Mouse (Mus musculus) forebrain, embryonic 14.5 days (tissue): ENCODE measurements around the gene Slc1a3. TPM values are rescaled to one million over a fixed set of nuclear protein-coding genes. Genes with fewer than 3 reads are reported as not detected.

Experiments used
- ATAC-seq: fragments of 200-750 bp; cut with Nextera tagmentation; 2 replicates; pipeline ENCODE4 v1.8.0; 2017; ENCODE audit warnings: mild to moderate bottlenecking, moderate library complexity
- DNase-seq: peaks from one replicate; pipeline ENCODE4 v3.0.0-alpha.2; 2015; ENCODE audit warnings: low spot score
- H3K27ac ChIP-seq: fragments of 300-500 bp; sonication (generic); 2 replicates; pipeline ENCODE4 v1.5.1; 2014; ENCODE audit warnings: low read depth, mild to moderate bottlenecking, control low read depth, low read length, moderate library complexity
- H3K27me3 ChIP-seq: fragments of 300-500 bp; sonication (generic); replicated peaks from 2 replicates; pipeline ENCODE4 v1.6.1; 2014; ENCODE audit warnings: low read length, control low read depth, mixed read lengths; ENCODE audit not compliant: control insufficient read depth, insufficient read depth
- H3K36me3 ChIP-seq: fragments of 300-500 bp; sonication (generic); 2 replicates; pipeline ENCODE4 v1.6.1; 2014; ENCODE audit warnings: low read length, control low read depth; ENCODE audit not compliant: control insufficient read depth, insufficient read depth
- H3K4me1 ChIP-seq: fragments of 300-500 bp; sonication (generic); 2 replicates; pipeline ENCODE4 v1.6.1; 2014; ENCODE audit warnings: antibody characterized with exemption, low read length, control low read depth; ENCODE audit not compliant: control insufficient read depth, insufficient read depth
- H3K4me2 ChIP-seq: fragments of 300-500 bp; sonication (generic); 2 replicates; pipeline ENCODE4 v1.6.1; 2014; ENCODE audit warnings: mild to moderate bottlenecking, control low read depth, low read length
- H3K4me3 ChIP-seq: fragments of 300-500 bp; sonication (generic); 2 replicates; pipeline ENCODE4 v1.5.1; 2014; ENCODE audit warnings: low read depth, low read length, control low read depth
- H3K9ac ChIP-seq: fragments of 300-500 bp; sonication (generic); 2 replicates; pipeline ENCODE4 v1.6.1; 2014; ENCODE audit warnings: mild to moderate bottlenecking, low read length, control low read depth, moderate library complexity
- H3K9me3 ChIP-seq: fragments of 300-500 bp; sonication (generic); replicated peaks from 2 replicates; pipeline ENCODE4 v1.6.1; 2016; ENCODE audit warnings: low read length, control low read depth, mixed read lengths; ENCODE audit not compliant: control insufficient read depth
- WGBS: fragments of 180-500 bp; shearing (Covaris S2); extraction: QIAGEN DNeasy Blood & Tissue Kit; methylation state at CpG from one replicate; pipeline ENCODE4 v1.1.7; 2014; 5-methylcytosine and 5-hydroxymethylcytosine counted together
- polyA plus RNA-seq: library from polyadenylated mRNA; unstranded; fragments of >200 nt; fragmentation: Nextera tagmentation; extraction: Ambion mirVana; gene quantifications from 2 replicates; pipeline ENCODE4 v1.2.1, GENCODE M21; 2014

The Slc1a3 gene
- polyA plus RNA-seq, 1 experiment from 2014 or later: 102 TPM

- 9% methylated on average over 7 of the region's 7 CpGs for WGBS
- ATAC-seq (peak; percentile 46), DNase-seq (peak; percentile 61)
- Histone ChIP-seq H3K4me3 (no peak overlapping the region), H3K4me1 (peaks cover 5% of the 10 kb centered on the region; the same call in 1 of the 2 replicates), H3K4me2 (no peak overlapping the region), H3K9me3 (no peaks in the 10 kb centered on the region), H3K27ac (no peak overlapping the region), H3K27me3 (no peaks in the 10 kb centered on the region), H3K9ac (no peak overlapping the region), H3K36me3 (no peaks in the 10 kb centered on the region)
Measured at GRCm38 (mm10) chr15:8733669-8734362, 23.3 kb upstream of the Slc1a3 start.

GRCm38 (mm10) chr15:8728861-8729260, 18.3 kb upstream of the Slc1a3 start:
- ATAC-seq (no peak), DNase-seq (no peak)
- H3K9me3 ChIP-seq: no peaks in the 10 kb centered on the region
- no peak overlapping the region for H3K9ac ChIP-seq
- H3K4me1 ChIP-seq: peaks cover 3% of the 10 kb centered on the region; the same call in 1 of the 2 replicates
- H3K36me3 ChIP-seq: no peaks in the 10 kb centered on the region
- H3K4me3 ChIP-seq: no peak overlapping the region
- no peak overlapping the region for H3K4me2 ChIP-seq
- no peak overlapping the region for H3K27ac ChIP-seq
- no peaks in the 10 kb centered on the region for H3K27me3 ChIP-seq
- 93% methylated on average over 7 of the region's 7 CpGs for WGBS

GRCm38 (mm10) chr15:8722386-8723100, 12.0 kb upstream of the Slc1a3 start:
- WGBS: 92% methylated on average over 14 of the region's 14 CpGs
- Histone ChIP-seq H3K4me2 (no peak overlapping the region), H3K9me3 (no peaks in the 10 kb centered on the region), H3K9ac (no peak overlapping the region), H3K27me3 (no peaks in the 10 kb centered on the region), H3K36me3 (no peaks in the 10 kb centered on the region), H3K4me1 (no peaks in the 10 kb centered on the region), H3K27ac (no peak overlapping the region), H3K4me3 (no peak overlapping the region)
- no peak for DNase-seq
- ATAC-seq: no peak

GRCm38 (mm10) chr15:8721746-8722145, 11.2 kb upstream of the Slc1a3 start:
- no peak for DNase-seq
- Histone ChIP-seq H3K9ac (no peak overlapping the region), H3K27ac (no peak overlapping the region), H3K4me3 (no peak overlapping the region), H3K4me1 (no peaks in the 10 kb centered on the region), H3K9me3 (no peaks in the 10 kb centered on the region), H3K27me3 (no peaks in the 10 kb centered on the region), H3K36me3 (no peaks in the 10 kb centered on the region), H3K4me2 (no peak overlapping the region)
- 92% methylated on average over 3 of the region's 3 CpGs for WGBS
- ATAC-seq: no peak

GRCm38 (mm10) chr15:8721005-8721404, 10.4 kb upstream of the Slc1a3 start:
- WGBS: 34% methylated on average over 3 of the region's 3 CpGs
- no peaks in the 10 kb centered on the region for H3K36me3 ChIP-seq
- H3K9me3 ChIP-seq: no peaks in the 10 kb centered on the region
- no peak overlapping the region for H3K4me2 ChIP-seq
- H3K9ac ChIP-seq: no peak overlapping the region
- ATAC-seq: no peak
- H3K27me3 ChIP-seq: no peaks in the 10 kb centered on the region
- no peak overlapping the region for H3K27ac ChIP-seq
- DNase-seq: no peak
- H3K4me3 ChIP-seq: no peak overlapping the region
- H3K4me1 ChIP-seq: no peaks in the 10 kb centered on the region

GRCm38 (mm10) chr15:8718496-8718895, 7.9 kb upstream of the Slc1a3 start:
- WGBS: 79% methylated on average over 3 of the region's 3 CpGs
- no peak overlapping the region for H3K27ac ChIP-seq
- no peaks in the 10 kb centered on the region for H3K36me3 ChIP-seq
- DNase-seq: no peak
- H3K4me3 ChIP-seq: no peak overlapping the region
- ATAC-seq: no peak
- H3K9me3 ChIP-seq: no peaks in the 10 kb centered on the region
- H3K4me2 ChIP-seq: no peak overlapping the region
- no peaks in the 10 kb centered on the region for H3K27me3 ChIP-seq
- H3K4me1 ChIP-seq: no peaks in the 10 kb centered on the region
- H3K9ac ChIP-seq: no peak overlapping the region

GRCm38 (mm10) chr15:8717021-8717571, 6.5 kb upstream of the Slc1a3 start:
- H3K27ac ChIP-seq: no peak overlapping the region
- WGBS: 4% methylated on average over 6 of the region's 6 CpGs
- peak; percentile 84 for ATAC-seq

GRCm38 (mm10) chr15:8716330-8716964, 5.9 kb upstream of the Slc1a3 start:
- H3K4me2 ChIP-seq: peak overlapping the region; percentile 36
- no peaks in the 10 kb centered on the region for H3K36me3 ChIP-seq
- WGBS: 4% methylated on average over 12 of the region's 12 CpGs
- peak; percentile 38 for DNase-seq
- H3K27me3 ChIP-seq: no peaks in the 10 kb centered on the region
- H3K27ac ChIP-seq: no peak overlapping the region
- ATAC-seq: peak; percentile 38
- H3K9me3 ChIP-seq: no peaks in the 10 kb centered on the region
- H3K9ac ChIP-seq: no peak overlapping the region
- no peak overlapping the region for H3K4me3 ChIP-seq
- H3K4me1 ChIP-seq: no peaks in the 10 kb centered on the region

More at GRCm38 (mm10) chr15:8717021-8717571, 6.5 kb upstream of the Slc1a3 start:
- Histone ChIP-seq H3K36me3 (no peaks in the 10 kb centered on the region), H3K4me3 (no peak overlapping the region), H3K9ac (no peak overlapping the region), H3K9me3 (no peaks in the 10 kb centered on the region), H3K4me2 (peak overlapping the region; percentile 36), H3K4me1 (no peaks in the 10 kb centered on the region), H3K27me3 (no peaks in the 10 kb centered on the region)
- peak; percentile 83 for DNase-seq
